Mouse (Mus musculus): Measurements from ENCODE around the gene Vmn1r28.
"Not testable (repeated sequence)": the region's sequence is repeated elsewhere in the genome, so short reads cannot be mapped to it uniquely, and the experiment has no call there.

Vmn1r28 gene

GRCm38 (mm10) chr6:58261737-58262136, at the start of gene Vmn1r28:
Vmn1r28 (plus strand) TSS chr6:58262037.
- no peak for DNase-seq

DNA sequence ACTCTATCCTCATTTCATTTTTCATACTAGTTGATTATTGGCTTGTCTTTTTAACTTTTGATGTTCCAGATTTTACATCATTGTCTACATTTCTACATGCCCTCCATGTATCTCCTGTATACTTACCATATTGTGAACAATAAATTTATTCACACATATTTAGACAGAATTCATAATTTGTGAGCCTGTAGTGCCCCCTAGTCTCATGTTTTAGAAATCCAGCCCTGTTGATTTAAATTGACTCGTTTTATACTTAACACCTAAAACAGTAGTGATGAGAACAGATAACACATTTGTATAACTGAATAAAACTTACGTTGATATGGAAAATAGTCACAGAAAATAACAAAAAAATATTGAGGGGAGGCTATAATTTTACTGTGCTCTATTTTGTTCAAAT, 45.7 kb upstream of the Vmn1r28 start:
- DNase-seq: no peak

DNA sequence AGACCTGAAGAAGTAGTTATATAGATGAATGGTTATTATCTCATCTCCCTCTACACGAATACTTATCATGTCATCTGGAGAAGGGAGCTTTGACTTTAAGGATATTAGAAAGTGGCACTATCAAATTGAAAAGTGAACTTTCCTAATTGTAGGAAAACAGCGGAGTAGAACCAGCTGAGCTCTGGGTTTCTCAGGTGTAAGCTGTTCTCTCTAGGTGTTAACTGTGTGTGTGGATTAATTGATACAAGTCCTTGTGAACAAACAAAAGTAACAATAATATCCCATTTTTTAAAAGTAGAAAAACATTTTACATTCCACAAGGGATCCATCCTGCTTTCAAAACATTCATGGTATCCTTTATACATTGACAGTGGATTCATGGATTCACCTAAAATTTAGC, 43.1 kb upstream of the Vmn1r28 start, which contains the start of gene Vmn1r27:
TSS of gene Vmn1r27 (minus strand) at position 101 of the 400 bp plus-strand sequence.
- DNase-seq: no peak

DNA sequence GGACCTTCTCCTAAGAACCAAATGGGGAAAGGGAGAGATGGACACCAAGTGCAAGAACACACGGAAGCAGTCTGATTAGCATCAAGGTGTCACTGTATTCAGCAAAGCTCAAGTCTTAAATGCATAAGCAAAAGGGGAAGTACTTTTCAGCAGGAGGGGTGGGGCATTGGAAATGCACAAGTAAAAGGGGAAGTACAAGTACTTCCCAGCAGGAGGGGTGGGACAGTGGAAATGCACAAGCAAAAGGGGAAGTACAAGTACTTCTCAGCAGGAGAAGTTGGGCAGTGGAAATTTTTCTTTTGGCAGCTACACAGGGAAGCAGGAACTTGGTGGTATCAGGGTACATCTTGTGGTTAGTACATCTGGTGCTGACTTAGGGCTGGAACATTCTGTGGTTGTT, 17.8 kb downstream of the Vmn1r28 start:
- not testable (repeated sequence) for DNase-seq

DNA sequence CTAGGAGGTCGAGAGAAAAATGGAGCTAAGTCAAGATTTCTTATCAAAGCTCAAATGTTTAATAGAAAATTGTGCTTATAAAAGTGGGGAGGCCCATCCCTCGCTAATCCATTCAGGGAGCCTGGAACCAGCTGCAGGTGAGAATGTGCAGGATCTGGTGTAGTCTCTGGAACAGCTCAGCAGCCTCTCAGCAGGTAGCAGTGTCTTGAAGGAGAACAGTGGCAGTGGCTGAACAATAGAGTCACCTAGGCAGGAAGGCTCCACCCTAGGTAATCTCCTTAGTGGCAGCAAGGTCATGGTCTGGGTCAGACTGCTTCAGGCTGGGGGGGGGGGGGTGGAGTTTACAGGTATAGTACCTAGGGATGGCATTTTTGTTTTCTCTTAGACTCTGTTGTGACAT, 30.4 kb downstream of the Vmn1r28 start:
- no peak for DNase-seq

DNA sequence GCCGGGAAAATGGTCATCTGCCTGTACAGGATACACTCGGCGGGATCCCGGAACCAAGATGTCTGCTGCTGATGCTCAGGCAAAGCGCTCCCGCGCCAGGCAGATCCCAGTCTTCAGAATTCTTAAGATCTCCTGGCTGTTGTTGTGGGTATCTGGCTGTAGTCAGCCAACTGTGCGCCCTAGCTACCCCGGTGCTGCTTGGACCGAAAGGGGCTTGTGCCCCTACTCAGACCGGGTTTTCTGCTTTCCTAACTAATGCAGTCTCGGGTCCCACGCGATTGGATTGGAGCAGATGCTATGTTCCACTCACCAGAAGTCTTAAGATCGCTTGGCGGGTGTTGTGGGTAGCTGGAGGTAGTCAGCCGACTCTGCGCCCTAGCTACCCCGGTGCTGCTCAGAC, 36.7 kb downstream of the Vmn1r28 start:
- DNase-seq: not testable (repeated sequence)

DNA sequence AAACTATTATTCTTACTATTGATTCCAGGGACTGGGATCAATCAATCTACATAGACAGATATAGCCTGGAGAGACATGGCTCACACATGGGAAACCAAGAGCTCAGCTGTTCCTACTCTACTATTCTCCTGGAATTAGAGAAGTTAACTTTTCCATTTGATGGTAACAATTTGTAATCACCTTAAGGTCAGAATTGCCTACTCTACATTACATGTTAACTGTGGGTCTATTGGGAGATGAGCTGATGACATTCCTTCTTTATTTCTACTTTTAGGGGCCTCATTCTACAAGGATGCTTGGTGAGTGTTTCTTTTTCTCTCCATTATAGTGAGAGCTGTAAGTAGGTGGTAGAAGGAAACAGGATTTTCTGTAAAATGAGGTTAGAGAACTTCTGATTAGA, 39.4 kb downstream of the Vmn1r28 start, which contains the start of gene Vmn1r29:
TSS of gene Vmn1r29 (plus strand) at position 301 of the 400 bp plus-strand sequence.
- DNase-seq: no peak
